Mouse (Mus musculus) midbrain, embryonic 10.5 days (tissue): ENCODE measurements around the gene Olfr1412. TPM values are rescaled to one million over a fixed set of nuclear protein-coding genes. Genes with fewer than 3 reads are reported as not detected.

Source experiments
- DNase-seq: peaks from one replicate; pipeline ENCODE4 v3.0.0-alpha.2; 2017; ENCODE audit warnings: low spot score
- H3K27ac ChIP-seq: fragments of 300-500 bp; sonication (generic); replicated peaks from 2 replicates; pipeline ENCODE4 v1.5.1; 2016; ENCODE audit warnings: mild to moderate bottlenecking
- H3K27me3 ChIP-seq: fragments of 300-500 bp; sonication (generic); 2 replicates; pipeline ENCODE4 v1.6.1; 2016; ENCODE audit warnings: low read depth, mild to moderate bottlenecking; ENCODE audit not compliant: poor library complexity, severe bottlenecking
- H3K36me3 ChIP-seq: fragments of 300-500 bp; sonication (generic); 2 replicates; pipeline ENCODE4 v1.6.1; 2016; ENCODE audit warnings: mild to moderate bottlenecking, moderate library complexity
- H3K4me1 ChIP-seq: fragments of 300-500 bp; sonication (generic); 2 replicates; pipeline ENCODE4 v1.6.1; 2016
- H3K4me3 ChIP-seq: fragments of 300-500 bp; sonication (generic); 2 replicates; pipeline ENCODE4 v1.5.1; 2016; ENCODE audit warnings: mild to moderate bottlenecking, moderate library complexity
- H3K9me3 ChIP-seq: fragments of 300-500 bp; sonication (generic); replicated peaks from 2 replicates; pipeline ENCODE4 v1.6.1; 2016; ENCODE audit warnings: mild to moderate bottlenecking
- WGBS: fragments of 180-500 bp; shearing (Covaris S2); methylation state at CpG from one replicate; pipeline ENCODE4 v1.1.7; 2016; 5-methylcytosine and 5-hydroxymethylcytosine counted together
- polyA plus RNA-seq: library from polyadenylated mRNA; unstranded; fragments of >200 nt; fragmentation: Nextera tagmentation; extraction: Ambion mirVana; gene quantifications from 2 replicates; pipeline ENCODE4 v1.2.1, GENCODE M21; 2016

The Olfr1412 gene
- polyA plus RNA-seq, result not detected in 2 replicates

DNA sequence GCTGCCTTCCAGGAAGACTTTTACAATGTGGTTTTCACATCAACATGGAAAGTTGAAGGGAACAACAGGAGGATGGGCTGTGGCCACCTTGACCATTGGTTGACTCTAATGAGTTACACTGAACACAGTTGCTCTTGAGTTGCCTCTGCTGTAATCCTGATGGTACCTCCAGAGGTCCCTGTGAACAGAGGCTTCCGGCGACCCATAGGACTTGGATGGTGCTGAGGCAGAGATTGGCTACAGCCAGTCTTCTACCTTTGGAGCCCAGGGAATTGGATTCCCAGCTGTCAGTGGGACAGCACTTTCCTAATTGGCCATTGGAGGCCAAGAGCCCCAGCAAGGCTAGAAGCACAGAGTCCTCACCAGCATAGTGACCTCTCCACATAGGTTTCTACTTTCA is at the start of gene Olfr1412:
Olfr1412 (plus strand) TSS at position 301 of the 400 bp plus-strand sequence.
- no peak for DNase-seq
- Histone ChIP-seq H3K9me3 (no peaks in the 10 kb centered on the region), H3K36me3 (no peaks in the 10 kb centered on the region), H3K4me3 (no peak within 1 kb of the TSS), H3K27ac (no peak within 1 kb of the TSS), H3K27me3 (no peaks in the 10 kb centered on the region), H3K4me1 (no peaks in the 10 kb centered on the region)
- 92% methylated on average over 2 of the region's 2 CpGs for WGBS

DNA sequence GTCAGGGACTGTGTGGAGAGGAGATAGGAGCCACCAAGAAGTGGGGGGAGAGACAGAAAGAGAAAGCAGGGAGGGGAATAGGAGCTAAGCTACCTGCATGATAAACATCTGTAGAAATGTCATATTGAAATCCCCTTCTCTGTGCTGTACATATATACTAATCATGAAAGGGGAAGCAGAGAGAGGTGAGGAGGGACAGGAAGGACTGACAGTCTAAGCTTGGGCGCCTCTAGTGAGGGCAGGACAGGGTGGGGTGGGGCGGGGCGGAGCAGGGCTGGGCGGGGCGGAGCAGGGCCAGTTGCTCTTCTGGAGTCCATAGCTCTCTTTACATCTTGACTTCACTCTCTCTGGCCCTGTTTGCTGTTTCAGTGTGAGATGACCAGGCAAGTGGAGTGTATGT is 48.6 kb upstream of the Olfr1412 start:
- Histone ChIP-seq H3K27ac (no peak overlapping the region), H3K4me3 (no peak overlapping the region), H3K27me3 (no peaks in the 10 kb centered on the region), H3K4me1 (no peaks in the 10 kb centered on the region), H3K9me3 (no peaks in the 10 kb centered on the region), H3K36me3 (no peaks in the 10 kb centered on the region)
- no peak for DNase-seq
- WGBS, result 47% methylated on average over 5 of the region's 5 CpGs

DNA sequence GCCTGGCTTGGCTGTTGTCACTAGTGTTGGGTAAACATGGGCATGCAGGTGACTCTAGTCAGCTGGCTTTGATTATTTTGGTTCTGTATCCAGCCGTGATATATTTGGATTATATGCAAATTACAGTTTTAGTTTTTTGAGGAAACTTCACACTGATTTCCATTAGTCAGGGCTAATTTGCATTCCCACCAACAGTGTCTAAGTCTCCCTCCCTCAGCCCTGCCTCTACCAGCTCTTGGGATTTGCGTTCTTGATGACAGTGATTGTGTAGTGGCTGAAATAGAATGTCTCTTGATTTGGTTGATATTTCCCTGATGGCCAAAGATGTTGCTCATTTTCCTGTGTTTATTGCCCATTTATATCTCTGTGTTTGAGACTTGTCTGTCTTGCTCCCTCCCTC is 46.5 kb upstream of the Olfr1412 start:
- H3K9me3 ChIP-seq, result no peaks in the 10 kb centered on the region
- H3K4me3 ChIP-seq, result no peak overlapping the region
- H3K27me3 ChIP-seq, result no peaks in the 10 kb centered on the region
- no peak for DNase-seq
- no peaks in the 10 kb centered on the region for H3K36me3 ChIP-seq
- 48% methylated on average over 2 of the region's 2 CpGs for whole genome bisulfite sequencing
- no peaks in the 10 kb centered on the region for H3K4me1 ChIP-seq
- H3K27ac ChIP-seq, result no peak overlapping the region

DNA sequence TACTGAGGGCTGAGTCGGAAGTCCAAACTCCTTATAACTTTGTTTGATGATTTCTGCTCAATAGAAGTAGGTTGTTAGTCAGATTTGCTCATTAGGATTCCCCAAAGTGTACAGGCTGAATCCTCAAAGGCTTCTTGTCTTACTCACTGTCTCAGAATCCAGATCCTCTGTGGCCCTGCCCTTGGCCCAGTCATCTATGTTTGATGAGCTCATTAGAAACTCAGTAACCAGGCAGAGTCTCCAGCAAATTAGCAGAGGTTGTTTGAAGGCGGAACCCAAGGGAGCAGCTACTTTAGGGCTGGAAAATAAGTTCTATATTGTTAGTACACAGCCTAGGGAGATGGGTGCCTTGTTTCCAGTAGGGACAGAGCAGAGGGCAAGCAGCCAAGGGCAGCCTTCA is 39.6 kb upstream of the Olfr1412 start:
- DNase-seq, result no peak
- H3K4me1 ChIP-seq, result no peaks in the 10 kb centered on the region
- H3K27ac ChIP-seq, result no peak overlapping the region
- no peaks in the 10 kb centered on the region for H3K36me3 ChIP-seq
- no peak overlapping the region for H3K4me3 ChIP-seq
- no peaks in the 10 kb centered on the region for H3K9me3 ChIP-seq
- no peaks in the 10 kb centered on the region for H3K27me3 ChIP-seq
- WGBS, result 87% methylated on average over 2 of the region's 2 CpGs

DNA sequence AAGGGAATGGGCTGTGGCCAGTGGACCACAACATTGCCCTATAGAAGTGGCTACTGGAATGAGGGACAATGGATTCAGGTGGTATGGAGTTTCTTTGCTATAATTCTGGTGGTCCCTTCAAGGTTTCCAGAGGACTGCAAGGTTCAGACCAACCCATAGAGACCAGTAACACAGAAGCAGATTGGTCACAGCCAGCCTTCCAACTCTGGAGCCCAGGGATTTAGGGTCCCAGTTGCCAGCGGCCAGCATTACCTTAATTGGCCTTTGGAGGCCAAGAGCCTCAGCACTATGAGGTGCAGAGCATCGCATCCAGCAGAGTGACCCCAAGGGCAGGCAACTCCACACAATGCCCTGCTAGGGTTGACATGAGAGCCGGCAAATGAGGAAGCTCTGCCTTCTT is 14.6 kb upstream of the Olfr1412 start, which contains the start of gene Olfr1413:
Olfr1413 (plus strand) TSS at position 301 of the 400 bp plus-strand sequence.
- no peak for DNase-seq
- H3K27ac ChIP-seq, result no peak within 1 kb of the TSS
- 89% methylated on average over 3 of the region's 3 CpGs for WGBS
- H3K4me1 ChIP-seq, result no peaks in the 10 kb centered on the region
- no peak within 1 kb of the TSS for H3K4me3 ChIP-seq
- H3K27me3 ChIP-seq, result no peaks in the 10 kb centered on the region
- H3K9me3 ChIP-seq, result no peaks in the 10 kb centered on the region
- H3K36me3 ChIP-seq, result no peaks in the 10 kb centered on the region

DNA sequence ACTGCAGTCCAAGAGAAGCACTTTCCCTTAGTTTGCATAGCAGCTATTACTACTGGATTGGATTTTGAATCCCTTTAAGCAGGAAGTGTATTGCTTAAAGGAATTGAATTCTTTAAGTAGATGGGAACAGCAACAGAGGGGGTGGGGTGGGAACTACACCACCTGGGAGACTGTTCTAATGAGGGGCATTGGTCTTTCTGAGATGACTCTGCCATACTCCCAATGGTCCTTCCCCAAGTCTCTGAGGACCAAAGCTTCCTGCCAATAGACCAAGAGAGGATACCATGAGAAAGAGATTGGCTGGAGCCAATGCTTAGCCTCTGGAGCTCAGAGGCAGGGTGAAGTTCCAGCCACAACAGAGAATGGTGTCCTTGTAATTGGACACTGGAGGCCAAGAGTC is 8.5 kb downstream of the Olfr1412 start, which contains the start of gene Olfr1411:
Olfr1411 (plus strand) TSS at position 301 of the 400 bp plus-strand sequence.
- no peak for DNase-seq
- H3K9me3 ChIP-seq, result no peaks in the 10 kb centered on the region
- H3K4me3 ChIP-seq, result no peak within 1 kb of the TSS
- H3K36me3 ChIP-seq, result no peaks in the 10 kb centered on the region
- H3K27ac ChIP-seq, result no peak within 1 kb of the TSS
- H3K27me3 ChIP-seq, result no peaks in the 10 kb centered on the region
- H3K4me1 ChIP-seq, result no peaks in the 10 kb centered on the region

DNA sequence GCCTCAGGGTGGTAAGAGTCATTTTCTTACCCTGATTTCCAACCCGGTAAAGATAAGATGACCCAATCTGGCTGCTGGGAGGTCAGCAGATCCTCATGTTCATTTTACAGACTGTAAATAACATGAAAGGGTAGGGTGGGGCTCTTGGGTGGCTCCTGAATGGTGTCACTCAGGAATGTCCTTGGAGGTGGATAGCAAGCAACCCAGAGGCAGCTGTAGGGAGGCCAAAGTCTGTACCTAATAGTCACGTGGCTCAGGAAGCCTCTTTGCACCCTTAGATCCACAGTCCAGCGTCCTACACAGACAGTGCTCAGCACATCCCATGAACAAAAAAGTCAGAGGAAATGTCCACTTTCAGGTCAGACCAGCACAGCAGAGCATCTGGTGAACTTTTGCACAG is 10.4 kb downstream of the Olfr1412 start:
- H3K27me3 ChIP-seq, result no peaks in the 10 kb centered on the region
- H3K4me1 ChIP-seq, result no peaks in the 10 kb centered on the region
- no peak overlapping the region for H3K27ac ChIP-seq
- WGBS, result 94% methylated on average over 3 of the region's 3 CpGs
- H3K9me3 ChIP-seq, result no peaks in the 10 kb centered on the region
- no peaks in the 10 kb centered on the region for H3K36me3 ChIP-seq
- DNase-seq, result no peak
- H3K4me3 ChIP-seq, result no peak overlapping the region

DNA sequence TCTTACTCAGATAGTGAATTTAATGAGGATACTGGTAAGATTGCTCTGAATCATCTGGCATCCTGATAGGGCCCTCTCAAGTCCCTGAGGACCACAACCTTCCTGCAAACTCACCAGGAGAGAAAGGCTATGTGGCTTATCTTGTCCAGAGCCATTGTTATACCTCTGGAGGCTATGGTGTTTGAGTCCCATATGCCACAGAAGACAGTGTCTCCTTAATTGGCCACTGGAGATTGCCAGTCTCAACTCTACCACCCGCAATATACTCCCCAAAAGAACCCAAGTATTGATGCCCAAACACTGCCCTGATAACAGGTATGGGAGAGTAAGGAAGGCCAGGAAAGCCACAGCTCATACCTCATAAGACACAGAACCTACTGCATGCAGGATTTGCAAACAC is 19.9 kb downstream of the Olfr1412 start, which contains the start of gene Olfr1410:
Olfr1410 (plus strand) TSS at position 301 of the 400 bp plus-strand sequence.
- Histone ChIP-seq H3K9me3 (peaks cover 3% of the 10 kb centered on the region; the same call in 1 of the 2 replicates), H3K4me1 (no peaks in the 10 kb centered on the region)
- 96% methylated on average over 1 of the region's 1 CpGs for WGBS

DNA sequence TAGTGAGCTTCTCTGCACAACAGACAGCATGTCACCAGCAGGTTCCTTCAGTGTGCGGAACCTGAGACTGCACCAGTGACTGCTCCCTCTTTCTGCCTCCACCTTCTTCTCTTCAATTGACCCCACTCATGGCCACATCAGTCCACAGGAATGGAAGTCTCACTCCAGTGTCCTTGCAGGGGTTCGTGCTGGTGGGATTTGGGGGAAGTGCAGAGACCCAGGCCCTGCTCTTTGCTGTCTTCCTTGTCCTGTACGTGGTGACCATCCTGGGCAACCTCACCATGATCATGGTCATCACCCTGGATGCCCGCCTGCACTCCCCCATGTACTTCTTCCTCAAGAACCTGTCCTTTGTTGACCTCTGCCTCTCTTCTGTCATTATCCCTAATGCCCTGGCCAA is 22.1 kb downstream of the Olfr1412 start:
- WGBS, result 78% methylated on average over 4 of the region's 4 CpGs
- no peaks in the 10 kb centered on the region for H3K4me1 ChIP-seq
- no peaks in the 10 kb centered on the region for H3K36me3 ChIP-seq
- H3K27me3 ChIP-seq, result 0 out of 2 replicates have a peak, but pooled peaks cover 6% of the 10 kb centered on the region
- H3K27ac ChIP-seq, result no peak overlapping the region
- peaks cover 3% of the 10 kb centered on the region; the same call in 1 of the 2 replicates for H3K9me3 ChIP-seq
- H3K4me3 ChIP-seq, result no peak overlapping the region
- DNase-seq, result no peak

More for the DNA sequence above, 19.9 kb downstream of the Olfr1412 start, which contains the start of gene Olfr1410:
- H3K27ac ChIP-seq, result no peak within 1 kb of the TSS
- no peaks in the 10 kb centered on the region for H3K27me3 ChIP-seq
- no peak for DNase-seq
- H3K36me3 ChIP-seq, result no peaks in the 10 kb centered on the region
- no peak within 1 kb of the TSS for H3K4me3 ChIP-seq

DNA sequence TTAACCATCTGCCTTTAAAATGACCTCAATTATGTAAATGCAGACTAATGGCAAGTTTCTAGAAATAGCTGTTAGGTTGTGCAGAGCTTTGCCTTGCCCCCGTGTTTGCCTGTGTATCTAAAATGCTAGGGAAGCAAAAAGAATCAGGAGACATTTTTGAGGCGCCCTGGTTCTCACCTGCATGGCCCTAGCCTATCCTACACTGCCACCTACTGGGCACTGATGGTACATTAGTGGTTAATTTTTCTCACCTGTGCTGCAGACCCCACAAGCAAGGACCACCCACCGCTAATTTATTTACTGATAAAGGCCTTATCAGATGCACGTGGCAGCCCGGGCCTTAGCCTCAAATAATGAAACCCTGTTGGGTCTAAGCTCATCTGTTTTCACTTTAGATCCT is 25.4 kb downstream of the Olfr1412 start:
- H3K27me3 ChIP-seq, result 0 out of 2 replicates have a peak, but pooled peaks cover 6% of the 10 kb centered on the region
- no peaks in the 10 kb centered on the region for H3K36me3 ChIP-seq
- DNase-seq, result peak; percentile 45
- no peak overlapping the region for H3K4me3 ChIP-seq
- H3K27ac ChIP-seq, result no peak overlapping the region
- WGBS, result 5% methylated on average over 5 of the region's 5 CpGs
- peaks cover 3% of the 10 kb centered on the region; the same call in 1 of the 2 replicates for H3K9me3 ChIP-seq
- no peaks in the 10 kb centered on the region for H3K4me1 ChIP-seq

DNA sequence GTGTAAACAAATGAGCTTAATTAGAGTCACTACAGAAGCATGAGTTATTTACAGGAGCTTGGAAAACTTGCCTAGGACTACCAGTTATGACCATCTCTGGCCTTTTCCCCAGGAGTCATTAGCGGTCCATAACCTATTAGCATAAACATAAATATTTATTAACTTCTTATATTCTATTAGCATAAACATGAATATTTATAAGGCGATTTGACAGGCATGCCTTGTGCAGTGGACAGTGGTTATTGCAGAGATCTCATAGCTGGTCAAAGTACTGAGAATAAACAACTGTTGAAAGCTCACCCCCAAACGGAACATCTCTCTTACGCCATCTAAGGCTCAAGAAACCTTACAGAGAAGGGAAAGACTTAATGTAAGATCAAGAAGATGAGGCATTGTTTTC is 27.6 kb downstream of the Olfr1412 start:
- Histone ChIP-seq H3K9me3 (peaks cover 3% of the 10 kb centered on the region; the same call in 1 of the 2 replicates), H3K27me3 (0 out of 2 replicates have a peak, but pooled peaks cover 6% of the 10 kb centered on the region), H3K4me3 (no peak overlapping the region), H3K36me3 (no peaks in the 10 kb centered on the region), H3K4me1 (no peaks in the 10 kb centered on the region), H3K27ac (no peak overlapping the region)
- WGBS, result 56% methylated on average over 4 of the region's 4 CpGs
- no peak for DNase-seq

DNA sequence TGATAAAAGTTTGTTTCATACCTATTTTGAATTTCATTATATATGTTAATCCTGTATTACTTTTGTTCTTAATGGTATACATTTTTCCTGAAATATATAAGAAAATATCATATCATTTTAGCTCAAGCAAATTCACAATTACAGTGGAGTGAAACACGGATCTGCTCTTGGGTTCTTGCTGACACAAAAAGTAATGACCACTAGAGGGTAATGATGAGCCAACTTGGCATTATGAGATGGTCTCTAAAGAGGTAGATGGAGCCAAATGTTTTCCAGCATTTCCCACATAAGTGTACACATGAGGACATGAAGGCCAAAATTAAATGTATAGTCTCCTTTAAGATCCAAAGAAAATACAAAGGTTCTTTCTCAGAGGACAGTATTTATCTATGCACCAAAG is 28.9 kb downstream of the Olfr1412 start:
- H3K36me3 ChIP-seq, result no peaks in the 10 kb centered on the region
- no peak overlapping the region for H3K27ac ChIP-seq
- WGBS, result 15% methylated on average over 1 of the region's 1 CpGs
- H3K9me3 ChIP-seq, result peaks cover 3% of the 10 kb centered on the region; the same call in 1 of the 2 replicates
- no peak overlapping the region for H3K4me3 ChIP-seq
- no peak for DNase-seq
- H3K27me3 ChIP-seq, result 0 out of 2 replicates have a peak, but pooled peaks cover 6% of the 10 kb centered on the region
- no peaks in the 10 kb centered on the region for H3K4me1 ChIP-seq

DNA sequence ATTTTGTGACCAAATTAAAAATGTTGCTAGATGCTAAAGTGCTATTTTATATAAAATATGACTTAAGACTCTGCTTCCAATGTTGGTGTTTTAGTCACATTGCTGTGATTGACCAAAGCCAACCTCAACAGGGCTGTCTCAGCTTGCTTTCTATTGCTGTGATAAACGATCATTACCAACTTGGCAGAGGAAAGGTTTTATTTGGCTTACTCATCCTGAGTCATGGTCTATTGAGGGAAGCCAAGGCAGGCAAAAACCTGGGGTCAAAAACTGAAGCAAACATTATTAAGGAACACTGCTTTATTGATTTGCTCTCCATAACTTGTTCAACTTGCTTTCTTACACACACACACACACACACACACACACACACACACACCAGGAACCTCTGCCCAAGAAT is 30.5 kb downstream of the Olfr1412 start:
- Histone ChIP-seq H3K27me3 (0 out of 2 replicates have a peak, but pooled peaks cover 6% of the 10 kb centered on the region), H3K4me1 (no peaks in the 10 kb centered on the region), H3K36me3 (no peaks in the 10 kb centered on the region), H3K4me3 (no peak overlapping the region), H3K9me3 (no peaks in the 10 kb centered on the region), H3K27ac (no peak overlapping the region)
- DNase-seq, result no peak
- WGBS, result 81% methylated on average over 1 of the region's 1 CpGs
